Mouse (Mus musculus): Measurements from ENCODE around the gene Thpo.

GRCm38 (mm10) chr16:20775021-20775420 is 40.7 kb upstream of the Thpo start:
- TF ChIP-seq POLR2A (IDR thresholded peaks at IDR 0.05; ENCODE audit: insufficient read length, low read depth), result no peak
- TF ChIP-seq MAX (IDR thresholded peaks at IDR 0.05; ENCODE audit: low read depth), result no peak
- TF ChIP-seq POLR2AphosphoS2 (IDR thresholded peaks at IDR 0.05; ENCODE audit: insufficient read length, low read depth), result no peak
